Mouse (Mus musculus) spleen, adult 2 months (tissue): ENCODE measurements around the gene Akap2.

ENCODE experiments used
- CTCF ChIP-seq: fragments of 200-500 bp; IDR thresholded peaks from 2 replicates; pipeline ENCODE4 v1.5.1; 2011; ENCODE audit warnings: mild to moderate bottlenecking, inconsistent platforms; ENCODE audit not compliant: insufficient read depth, insufficient read length, insufficient replicate concordance; ENCODE audit errors: extremely low read depth
- POLR2A ChIP-seq: fragments of 200-500 bp; IDR thresholded peaks from 2 replicates; pipeline ENCODE4 v1.6.1; 2011; ENCODE audit warnings: low read depth, low read length, inconsistent platforms

DNA sequence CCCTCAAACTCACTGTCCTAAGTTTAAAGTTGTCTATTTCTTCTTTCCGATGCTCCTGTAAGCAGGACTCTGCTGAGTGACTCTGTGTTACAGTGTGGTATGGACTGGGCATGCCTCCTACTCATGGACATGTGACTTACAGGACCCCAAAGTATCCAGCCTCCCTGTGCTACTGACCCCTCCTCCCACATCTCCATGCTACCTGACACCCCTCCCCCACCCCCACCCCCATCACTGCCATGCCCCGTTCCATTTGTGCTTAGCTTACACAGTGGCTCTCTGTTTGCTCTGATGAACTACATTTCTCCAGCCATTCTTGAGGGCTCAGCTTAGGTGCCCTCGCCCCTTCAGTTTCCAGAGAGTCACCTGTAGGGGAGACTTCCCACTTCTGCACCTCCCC, 30.7 kb upstream of the Akap2 start:
- TF ChIP-seq CTCF (no peak), POLR2A (no peak)
